Mouse (Mus musculus): ENCODE measurements around the gene H2afj. TPM values are rescaled to one million over a fixed set of nuclear protein-coding genes. Genes with fewer than 3 reads are reported as not detected.

Gene H2afj
- polyA plus RNA-seq, 1 experiment from 2014 or later = 131 TPM

GRCm38 (mm10) chr6:136848399-136848798, 40.4 kb downstream of the H2afj start:
- peak overlapping the region; percentile 34; the same call in 1 of the 2 replicates for H3K9ac ChIP-seq
- H3K4me2 ChIP-seq = peak overlapping the region; percentile 50
- no peaks in the 10 kb centered on the region for H3K27me3 ChIP-seq
- H3K4me3 ChIP-seq (replicated peaks) = peak overlapping the region; percentile 22
- WGBS (ENCODE audit: insufficient replicate concordance) = 23% methylated on average over 8 of the region's 8 CpGs
- H3K36me3 ChIP-seq (replicated peaks) = peaks cover 83% of the 10 kb centered on the region
- no peaks in the 10 kb centered on the region for H3K9me3 ChIP-seq (replicated peaks)
- peaks cover 56% of the 10 kb centered on the region for H3K4me1 ChIP-seq (replicated peaks)
- ATAC-seq (ENCODE audit: insufficient read depth) = peak; percentile 64
- H3K27ac ChIP-seq (replicated peaks) = peak overlapping the region; percentile 81

- Histone ChIP-seq H3K27me3 (no peaks in the 10 kb centered on the region), H3K4me3 (replicated peaks) (peak overlapping the region; percentile 22), H3K9me3 (replicated peaks) (no peaks in the 10 kb centered on the region), H3K9ac (0 out of 2 replicates have a peak overlapping the region, but pooled peaks have one; percentile 34), H3K36me3 (replicated peaks) (peaks cover 89% of the 10 kb centered on the region), H3K27ac (replicated peaks) (peak overlapping the region; percentile 81), H3K4me1 (replicated peaks) (peaks cover 61% of the 10 kb centered on the region), H3K4me2 (peak overlapping the region; percentile 50)
- 0 out of 2 replicates have a peak, but pooled peaks have one; percentile 17 for ATAC-seq (ENCODE audit: insufficient read depth)
- 69% methylated on average over 5 of the region's 5 CpGs for WGBS (ENCODE audit: insufficient replicate concordance)
Measured at GRCm38 (mm10) chr6:136848971-136849370, 40.9 kb downstream of the H2afj start.

DNA sequence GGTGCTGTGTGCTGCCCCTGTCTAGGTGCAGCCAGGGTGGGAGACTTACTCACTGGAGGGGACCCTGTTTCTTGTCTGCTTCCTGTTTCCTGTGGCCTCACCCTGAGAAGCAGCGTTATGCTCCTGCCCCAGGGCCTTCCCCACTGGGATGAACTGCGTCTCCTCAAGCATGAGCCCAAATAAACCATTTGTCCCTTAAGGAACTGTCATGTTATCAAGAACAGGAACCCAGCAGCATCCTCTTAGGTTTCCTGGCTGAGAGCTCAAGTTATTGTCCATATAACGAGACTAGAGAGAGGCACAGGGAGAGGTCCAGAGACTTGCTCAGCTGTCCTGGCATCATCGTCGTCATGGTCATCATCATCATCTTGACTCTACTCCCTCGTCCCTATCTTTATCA, 42.2 kb downstream of the H2afj start:
- ATAC-seq (ENCODE audit: insufficient read depth) = no peak
- Histone ChIP-seq H3K4me2 (peak overlapping the region; percentile 7; the same call in 1 of the 2 replicates), H3K27me3 (no peaks in the 10 kb centered on the region), H3K27ac (replicated peaks) (peak overlapping the region; percentile 81), H3K4me3 (replicated peaks) (no peak overlapping the region), H3K36me3 (replicated peaks) (peaks cover 96% of the 10 kb centered on the region), H3K4me1 (replicated peaks) (peaks cover 72% of the 10 kb centered on the region), H3K9me3 (replicated peaks) (no peaks in the 10 kb centered on the region), H3K9ac (no peak overlapping the region)
- WGBS (ENCODE audit: insufficient replicate concordance) = 58% methylated on average over 6 of the region's 6 CpGs

- WGBS (ENCODE audit: insufficient replicate concordance) = 82% methylated on average over 4 of the region's 4 CpGs
- H3K27ac ChIP-seq (replicated peaks) = peak overlapping the region; percentile 72
- peaks cover 78% of the 10 kb centered on the region for H3K4me1 ChIP-seq (replicated peaks)
Measured at GRCm38 (mm10) chr6:136852348-136852747, 44.3 kb downstream of the H2afj start.

GRCm38 (mm10) chr6:136852762-136853161, 44.7 kb downstream of the H2afj start:
- H3K9ac ChIP-seq = no peak overlapping the region
- no peaks in the 10 kb centered on the region for H3K9me3 ChIP-seq (replicated peaks)
- ATAC-seq (ENCODE audit: insufficient read depth) = no peak
- peaks cover 76% of the 10 kb centered on the region for H3K4me1 ChIP-seq (replicated peaks)
- peak overlapping the region; percentile 72 for H3K27ac ChIP-seq (replicated peaks)
- no peaks in the 10 kb centered on the region for H3K27me3 ChIP-seq
- 48% methylated on average over 3 of the region's 3 CpGs for WGBS (ENCODE audit: insufficient replicate concordance)
- H3K4me3 ChIP-seq (replicated peaks) = peak overlapping the region; percentile 77
- peak overlapping the region; percentile 71 for H3K4me2 ChIP-seq
- H3K36me3 ChIP-seq (replicated peaks) = peaks cover 74% of the 10 kb centered on the region

More at GRCm38 (mm10) chr6:136852348-136852747, 44.3 kb downstream of the H2afj start:
- no peak for ATAC-seq (ENCODE audit: insufficient read depth)
- Histone ChIP-seq H3K27me3 (no peaks in the 10 kb centered on the region), H3K4me3 (replicated peaks) (peak overlapping the region; percentile 77), H3K9me3 (replicated peaks) (no peaks in the 10 kb centered on the region), H3K4me2 (peak overlapping the region; percentile 71), H3K9ac (no peak overlapping the region), H3K36me3 (replicated peaks) (peaks cover 78% of the 10 kb centered on the region)

- no peak for ATAC-seq (ENCODE audit: insufficient read depth)
- no peaks in the 10 kb centered on the region for H3K9me3 ChIP-seq (replicated peaks)
- no peaks in the 10 kb centered on the region for H3K27me3 ChIP-seq
- peak overlapping the region; percentile 71 for H3K4me2 ChIP-seq
- H3K27ac ChIP-seq (replicated peaks) = peak overlapping the region; percentile 97
- 28% methylated on average over 11 of the region's 11 CpGs for WGBS (ENCODE audit: insufficient replicate concordance)
- peak overlapping the region; percentile 77 for H3K4me3 ChIP-seq (replicated peaks)
- peak overlapping the region; percentile 88 for H3K9ac ChIP-seq
- H3K36me3 ChIP-seq (replicated peaks) = peaks cover 58% of the 10 kb centered on the region
- H3K4me1 ChIP-seq (replicated peaks) = peaks cover 75% of the 10 kb centered on the region
Measured at GRCm38 (mm10) chr6:136854361-136854781, 46.3 kb downstream of the H2afj start.

DNA sequence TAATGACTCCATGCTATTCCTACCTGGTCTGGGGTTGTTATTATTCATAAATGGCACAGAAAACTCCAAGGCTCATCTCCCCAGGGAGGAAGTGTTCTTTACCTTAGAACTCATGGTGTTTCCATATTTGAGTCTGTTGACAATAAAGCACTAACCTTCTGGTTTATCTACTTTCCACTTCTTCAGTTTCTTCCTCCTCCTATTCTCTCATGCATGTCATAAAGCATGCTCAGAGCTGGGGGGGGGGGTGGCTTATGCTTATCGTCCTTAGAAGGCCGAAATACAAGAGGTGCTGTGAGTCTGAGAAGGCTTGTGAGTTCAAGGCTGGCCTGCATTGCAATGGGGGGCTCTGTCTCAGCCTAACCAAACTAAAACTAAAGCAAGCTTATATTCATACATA, 47.1 kb downstream of the H2afj start:
- H3K27me3 ChIP-seq = no peaks in the 10 kb centered on the region
- H3K4me2 ChIP-seq = peak overlapping the region; percentile 71
- peak overlapping the region; percentile 88 for H3K9ac ChIP-seq
- H3K9me3 ChIP-seq (replicated peaks) = no peaks in the 10 kb centered on the region
- H3K36me3 ChIP-seq (replicated peaks) = peaks cover 50% of the 10 kb centered on the region
- peak overlapping the region; percentile 77 for H3K4me3 ChIP-seq (replicated peaks)
- H3K4me1 ChIP-seq (replicated peaks) = peaks cover 75% of the 10 kb centered on the region
- H3K27ac ChIP-seq (replicated peaks) = peak overlapping the region; percentile 97
- ATAC-seq (ENCODE audit: insufficient read depth) = no peak
- WGBS (ENCODE audit: insufficient replicate concordance) = 23% methylated on average over 2 of the region's 2 CpGs

DNA sequence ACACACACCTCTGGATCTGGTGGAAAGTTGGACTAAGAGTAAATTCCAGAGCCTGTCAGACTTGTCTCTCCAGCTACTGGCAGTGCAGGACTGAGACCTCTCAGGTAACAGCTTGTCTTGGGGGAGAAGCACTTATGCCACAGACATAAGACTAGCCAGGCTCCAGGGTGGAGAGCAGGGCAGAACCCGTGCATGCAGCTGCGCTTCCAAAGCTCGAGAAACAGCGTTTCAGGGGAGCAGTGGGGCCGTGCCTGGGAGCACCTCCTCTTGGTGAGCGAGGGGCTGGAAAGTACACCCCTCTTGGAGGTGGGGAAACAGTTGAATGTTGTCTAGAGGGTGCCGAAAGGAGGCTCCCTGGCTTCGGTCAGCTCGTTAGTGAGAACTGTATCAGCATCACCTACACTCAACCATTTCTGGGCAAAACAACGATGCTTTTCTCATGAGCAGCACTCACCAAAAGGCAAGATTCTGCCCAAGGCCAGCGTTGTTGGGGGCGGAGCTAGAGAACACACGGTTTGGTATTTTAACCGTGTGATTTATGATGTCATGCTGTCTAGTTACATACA, 48.1 kb downstream of the H2afj start:
- WGBS (ENCODE audit: insufficient replicate concordance) = 14% methylated on average over 14 of the region's 14 CpGs
- peak; percentile 10 for ATAC-seq (ENCODE audit: insufficient read depth)
- Histone ChIP-seq H3K4me3 (replicated peaks) (peak overlapping the region; percentile 77), H3K4me1 (replicated peaks) (peaks cover 74% of the 10 kb centered on the region), H3K9me3 (replicated peaks) (no peaks in the 10 kb centered on the region), H3K9ac (peak overlapping the region; percentile 88), H3K36me3 (replicated peaks) (peaks cover 40% of the 10 kb centered on the region), H3K4me2 (peak overlapping the region; percentile 71), H3K27ac (replicated peaks) (peak overlapping the region; percentile 97), H3K27me3 (no peaks in the 10 kb centered on the region)

- H3K27me3 ChIP-seq = no peaks in the 10 kb centered on the region
- H3K9ac ChIP-seq = peak within 1 kb of the TSS; percentile 88
- H3K4me2 ChIP-seq = peak within 1 kb of the TSS; percentile 71
- H3K4me3 ChIP-seq (replicated peaks) = peak within 1 kb of the TSS; percentile 77
- H3K9me3 ChIP-seq (replicated peaks) = no peaks in the 10 kb centered on the region
- peaks cover 74% of the 10 kb centered on the region for H3K4me1 ChIP-seq (replicated peaks)
- peak within 1 kb of the TSS; percentile 97 for H3K27ac ChIP-seq (replicated peaks)
- peaks cover 29% of the 10 kb centered on the region for H3K36me3 ChIP-seq (replicated peaks)
- ATAC-seq (ENCODE audit: insufficient read depth) = peak; percentile 98
- 7% methylated on average over 18 of the region's 18 CpGs for WGBS (ENCODE audit: insufficient replicate concordance)
Measured at GRCm38 (mm10) chr6:136857186-136857872, 49.3 kb downstream of the H2afj start, which contains the start of gene Art4. Gene Art4, minus strand, starts transcription at chr6:136857733.

GRCm38 (mm10) chr6:136857873-136858260, 49.8 kb downstream of the H2afj start:
- Histone ChIP-seq H3K27me3 (no peaks in the 10 kb centered on the region), H3K27ac (replicated peaks) (peak overlapping the region; percentile 97), H3K4me1 (replicated peaks) (peaks cover 69% of the 10 kb centered on the region), H3K9ac (peak overlapping the region; percentile 51; the same call in 1 of the 2 replicates), H3K4me2 (peak overlapping the region; percentile 71), H3K4me3 (replicated peaks) (peak overlapping the region; percentile 77), H3K9me3 (replicated peaks) (no peaks in the 10 kb centered on the region), H3K36me3 (replicated peaks) (peaks cover 24% of the 10 kb centered on the region)
- 5% methylated on average over 11 of the region's 11 CpGs for WGBS (ENCODE audit: insufficient replicate concordance)
- peak; percentile 74 for ATAC-seq (ENCODE audit: insufficient read depth)

DNA sequence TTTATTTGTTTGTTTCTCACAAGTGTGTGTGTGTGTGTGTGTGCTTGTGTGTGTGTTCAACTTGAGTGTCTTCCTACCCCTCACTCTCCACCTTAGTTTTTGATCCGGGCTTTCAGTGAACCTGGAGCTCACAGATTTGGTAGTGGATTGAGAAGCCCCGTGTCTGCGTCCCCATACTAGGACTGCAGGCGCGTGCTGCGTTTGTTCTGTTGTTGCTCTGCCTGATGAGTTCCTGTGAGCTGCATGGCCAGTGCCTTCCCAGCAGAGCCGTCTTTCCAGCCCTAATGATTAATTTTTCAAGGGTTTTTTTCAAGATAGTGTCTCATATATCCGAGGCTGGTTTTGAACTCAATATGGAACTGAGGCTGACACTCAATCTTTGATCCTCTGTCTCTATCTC, 50.4 kb downstream of the H2afj start:
- H3K36me3 ChIP-seq (replicated peaks) = peaks cover 18% of the 10 kb centered on the region
- H3K4me3 ChIP-seq (replicated peaks) = peak overlapping the region; percentile 77
- no peaks in the 10 kb centered on the region for H3K27me3 ChIP-seq
- ATAC-seq (ENCODE audit: insufficient read depth) = no peak
- peak overlapping the region; percentile 51; the same call in 1 of the 2 replicates for H3K9ac ChIP-seq
- peaks cover 64% of the 10 kb centered on the region for H3K4me1 ChIP-seq (replicated peaks)
- H3K9me3 ChIP-seq (replicated peaks) = no peaks in the 10 kb centered on the region
- H3K4me2 ChIP-seq = peak overlapping the region; percentile 71
- 32% methylated on average over 8 of the region's 8 CpGs for WGBS (ENCODE audit: insufficient replicate concordance)
- peak overlapping the region; percentile 97 for H3K27ac ChIP-seq (replicated peaks)

Data from liver, embryonic 15.5 days (tissue).